Mouse (Mus musculus) spleen, adult 18-20 months (tissue): Measurements from ENCODE around the gene Neurog1.

Experiments
- DNase-seq, 2 experiments: peaks; one replicate each; pipeline ENCODE4 v3.0.0; 2022; ENCODE audit warnings: mixed read lengths in 2 of 2

Neurog1 gene

DNA sequence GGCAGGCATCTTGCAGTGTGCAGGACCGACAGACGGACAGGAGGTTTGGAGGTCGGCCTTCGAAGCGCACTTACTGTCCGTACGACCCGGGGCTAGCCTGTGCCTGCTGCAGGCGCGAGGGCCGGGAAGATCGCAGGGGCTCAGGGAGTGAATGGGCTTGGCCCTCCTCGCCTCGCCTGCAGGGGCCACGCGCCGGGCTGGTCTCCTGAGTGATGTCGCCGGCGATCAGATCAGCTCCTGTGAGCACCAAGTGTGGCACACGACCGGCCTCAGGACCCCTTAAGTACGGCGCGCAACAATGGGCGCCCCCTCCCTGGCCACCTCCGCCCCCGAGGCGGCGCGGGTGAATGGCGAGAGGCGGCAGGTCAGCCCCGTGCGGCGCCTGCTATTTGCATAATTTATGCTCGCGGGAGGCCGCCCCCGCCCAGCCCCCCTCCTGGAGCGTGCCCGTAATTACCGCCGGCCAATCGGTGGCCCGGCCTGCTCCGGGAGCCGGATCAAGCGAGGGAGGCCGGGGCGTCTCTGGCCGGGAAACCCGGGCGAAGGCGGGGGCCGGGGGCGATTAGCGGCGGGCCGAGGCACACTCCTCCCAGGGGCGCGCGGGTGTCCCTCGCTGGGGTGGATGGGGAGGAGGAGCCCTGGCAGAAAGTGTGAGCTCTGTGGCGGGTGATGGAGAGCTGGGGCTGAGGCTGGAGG, at the start of gene Neurog1:
Neurog1 (minus strand) TSS at position 240 of the 696 bp plus-strand sequence.
- DNase-seq, result no peak

GRCm38 (mm10) chr13:56299336-56299735, 47.4 kb upstream of the Neurog1 start:
- no peak for DNase-seq

- DNase-seq, result no peak
These were observed 44.7 kb upstream of the Neurog1 start for GRCm38 (mm10) chr13:56296659-56297020.

DNA sequence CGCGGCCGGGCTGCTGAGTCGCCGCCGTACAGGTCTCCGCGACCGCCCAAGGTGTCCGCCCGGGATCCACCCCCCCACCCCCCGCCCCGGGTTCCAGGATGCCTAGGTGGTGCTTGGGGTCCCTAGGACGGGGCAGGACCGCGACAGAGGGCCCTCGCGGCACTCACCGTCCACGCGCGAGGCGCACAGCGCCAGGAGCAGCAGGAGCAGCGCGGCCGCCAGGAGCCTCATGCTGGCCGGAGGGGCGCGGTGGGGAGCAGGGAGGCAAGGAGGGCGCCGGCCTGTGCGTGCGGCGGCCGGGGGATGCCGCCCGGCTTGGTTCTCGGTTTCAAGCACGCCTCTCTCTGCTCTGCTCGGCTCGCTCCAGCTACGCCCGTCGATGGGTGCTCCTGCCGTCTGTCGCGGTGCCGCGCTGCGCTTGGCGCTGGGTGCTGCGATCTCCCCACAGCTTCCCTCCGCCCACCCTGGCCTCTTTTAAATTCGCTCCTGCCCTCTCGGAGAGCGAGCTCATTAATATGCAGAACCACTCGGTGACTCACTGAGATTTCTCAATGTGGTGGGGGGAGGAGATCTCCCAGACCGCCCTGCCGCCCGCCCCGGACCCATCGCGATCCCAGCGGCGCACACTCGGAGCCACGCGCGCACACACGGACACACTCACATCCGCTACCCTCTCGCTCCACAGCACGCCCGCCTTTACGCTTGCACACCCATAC, 44.1 kb upstream of the Neurog1 start, which contains the start of gene Cxcl14:
Cxcl14 (minus strand) TSS at position 609 of the 716 bp plus-strand sequence.
- no peak for DNase-seq

DNA sequence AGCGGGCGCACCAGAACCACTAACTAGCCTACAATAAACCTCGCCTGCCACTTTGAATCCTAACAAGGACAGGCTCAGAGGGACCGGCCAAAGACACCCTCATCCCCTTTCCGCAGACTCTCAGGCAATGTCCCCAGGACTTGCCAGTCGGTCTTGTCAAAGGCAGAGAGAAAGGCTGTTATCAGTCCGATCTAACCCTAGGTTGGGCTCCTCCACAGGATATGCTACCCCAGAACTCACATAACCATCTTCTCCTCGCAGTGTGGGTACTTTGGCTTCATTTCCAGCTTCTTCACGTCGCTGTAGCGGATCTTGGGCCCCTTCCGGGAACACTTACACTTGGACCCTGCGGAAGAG, 43.6 kb upstream of the Neurog1 start:
- no peak for DNase-seq

- DNase-seq, result no peak
These were observed 42.9 kb upstream of the Neurog1 start for GRCm38 (mm10) chr13:56294908-56295307.

GRCm38 (mm10) chr13:56289998-56290397, 38.0 kb upstream of the Neurog1 start:
- DNase-seq, result no peak

- DNase-seq, result no peak
These were observed 37.3 kb upstream of the Neurog1 start for GRCm38 (mm10) chr13:56289261-56289660.

GRCm38 (mm10) chr13:56288601-56289000, 36.6 kb upstream of the Neurog1 start:
- DNase-seq, result no peak

DNA sequence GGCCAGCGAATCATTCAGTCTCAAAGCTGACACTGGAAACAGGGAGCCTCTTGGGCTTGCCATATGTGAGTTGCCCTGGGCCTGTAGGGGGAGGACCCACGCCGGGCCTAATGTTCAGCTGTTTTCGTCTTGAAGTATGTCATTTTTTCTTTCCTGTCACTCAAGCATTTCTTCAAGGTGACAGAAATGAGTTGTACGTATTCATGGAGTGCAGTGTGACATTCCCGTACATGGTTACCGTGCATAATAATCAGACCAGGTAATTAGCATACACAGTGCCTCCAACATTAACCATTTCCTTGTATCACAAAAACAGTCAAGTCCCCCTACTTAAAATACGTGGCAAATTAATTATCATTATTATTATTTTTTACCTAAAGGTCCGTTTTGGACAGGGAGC, 35.1 kb upstream of the Neurog1 start:
- DNase-seq, result no peak

DNA sequence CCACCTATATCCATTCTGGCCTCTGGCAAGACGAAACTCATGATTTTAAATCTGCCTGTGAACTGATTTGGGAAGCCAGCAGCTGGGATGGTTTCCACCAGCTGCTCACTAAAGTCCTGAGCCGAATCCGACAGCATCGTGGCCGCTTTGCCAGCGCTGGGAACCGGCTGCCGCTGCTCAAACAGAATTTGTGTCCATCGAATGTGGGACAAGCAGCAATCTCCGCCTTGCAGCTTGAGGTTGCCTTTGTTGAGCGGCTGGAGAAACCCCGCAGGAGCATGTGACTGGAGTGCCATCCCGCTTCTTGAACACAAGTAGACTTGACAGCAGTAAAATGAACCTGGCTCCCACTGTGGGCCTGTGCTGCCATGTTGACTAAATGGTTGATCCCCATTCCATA, 31.4 kb upstream of the Neurog1 start:
- DNase-seq, result no peak

- DNase-seq, result no peak
These were observed 28.4 kb upstream of the Neurog1 start for GRCm38 (mm10) chr13:56280356-56280755.

GRCm38 (mm10) chr13:56279439-56279838, 27.5 kb upstream of the Neurog1 start:
- DNase-seq, result peak in 1 of 2 experiments; percentile 46

- no peak for DNase-seq
These were observed 23.2 kb upstream of the Neurog1 start for GRCm38 (mm10) chr13:56275171-56275570.

- no peak for DNase-seq
These were observed 18.2 kb upstream of the Neurog1 start for GRCm38 (mm10) chr13:56270124-56270523.

GRCm38 (mm10) chr13:56267396-56267795, 15.4 kb upstream of the Neurog1 start:
- no peak for DNase-seq

DNA sequence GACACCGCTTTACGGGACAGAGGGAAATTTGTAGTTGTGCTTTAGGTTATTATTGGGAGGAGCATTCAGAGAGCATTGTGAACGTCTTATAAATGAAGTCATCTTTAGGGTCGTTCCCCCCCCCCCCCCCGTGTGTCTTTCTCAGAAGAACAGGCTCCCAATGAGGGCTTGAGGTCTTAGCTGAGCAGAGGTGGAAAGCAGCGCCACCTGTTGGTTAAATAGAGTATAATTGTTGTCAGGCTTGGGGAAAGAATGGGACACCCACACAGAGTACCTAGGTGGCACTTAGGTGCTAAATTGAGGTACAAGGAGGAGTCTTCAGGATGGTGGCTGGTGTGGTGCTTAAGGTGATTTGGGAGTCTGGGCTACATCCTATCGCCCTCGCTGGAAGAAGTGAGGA, 14.5 kb upstream of the Neurog1 start:
- no peak for DNase-seq

- no peak for DNase-seq
These were observed 13.7 kb upstream of the Neurog1 start for GRCm38 (mm10) chr13:56265661-56266060.

- DNase-seq, result no peak
These were observed 10.3 kb upstream of the Neurog1 start for GRCm38 (mm10) chr13:56262269-56262668.

DNA sequence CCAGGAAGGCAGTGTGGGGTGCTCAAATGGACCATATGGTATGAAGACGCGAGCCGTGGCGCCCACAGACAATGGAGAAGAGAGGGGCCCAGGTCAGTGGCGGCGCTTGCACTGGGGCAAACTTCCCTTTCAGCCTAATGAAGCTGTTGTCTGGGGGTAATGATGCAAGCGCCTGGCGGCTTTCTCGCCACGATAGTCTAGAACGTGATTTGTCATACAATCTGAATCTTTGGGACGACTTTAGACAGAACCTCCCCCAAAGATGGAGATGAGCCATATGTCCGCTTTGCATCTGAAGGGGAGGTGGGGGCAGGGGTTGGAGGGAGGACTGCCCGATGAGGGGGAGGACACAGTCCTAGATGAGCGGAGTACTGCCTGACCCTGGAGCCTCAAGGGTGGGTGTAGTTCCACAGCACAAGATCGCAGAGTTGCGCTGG, 8.4 kb upstream of the Neurog1 start:
- no peak for DNase-seq

- DNase-seq, result no peak
These were observed 7.9 kb upstream of the Neurog1 start for GRCm38 (mm10) chr13:56259926-56260250.

DNA sequence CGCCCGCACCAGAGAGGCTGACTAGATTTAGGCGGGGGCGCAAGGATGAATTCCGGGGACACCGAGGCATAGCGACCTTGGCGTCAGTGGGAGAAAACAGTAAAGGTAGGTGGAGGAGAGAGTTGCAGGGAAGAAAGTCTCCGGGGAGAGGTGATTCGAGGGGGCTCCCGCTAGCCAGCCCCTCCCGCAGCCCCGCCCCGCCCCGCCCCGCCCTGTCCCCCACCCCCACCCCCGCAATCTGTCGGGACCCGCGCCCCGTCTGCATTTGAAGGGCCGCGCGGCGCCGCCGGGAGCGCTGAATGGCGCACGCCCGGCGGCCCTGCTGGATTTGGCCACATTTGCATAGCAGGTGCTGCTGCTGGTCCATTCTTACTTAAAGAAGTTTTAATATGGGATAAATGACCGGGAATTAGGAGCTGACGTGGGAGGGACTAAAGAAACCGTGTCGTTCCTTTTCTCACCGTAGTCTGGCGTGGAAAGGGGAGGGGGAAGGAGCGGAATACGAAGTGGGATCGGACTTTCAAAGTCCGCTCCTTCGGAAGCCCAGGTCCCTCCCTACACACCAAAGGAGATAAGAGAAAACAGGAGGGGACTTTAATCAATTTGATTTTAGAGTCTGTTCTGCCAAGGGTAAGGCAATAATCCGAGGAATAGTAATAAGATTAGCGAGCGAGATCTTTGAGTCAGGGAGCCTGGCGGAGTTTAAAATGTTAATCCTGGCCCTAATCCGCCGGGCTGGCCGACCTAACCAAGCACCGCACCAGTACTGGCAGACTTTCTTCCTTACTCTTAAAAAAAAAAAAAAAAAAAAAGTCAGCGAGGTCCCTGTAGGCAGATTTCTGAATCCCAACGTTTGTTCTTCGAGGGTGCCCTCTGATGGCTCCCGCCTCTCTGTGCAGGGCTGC, 7.3 kb upstream of the Neurog1 start:
- DNase-seq, result no peak

- DNase-seq, result no peak
These were observed 6.4 kb upstream of the Neurog1 start for GRCm38 (mm10) chr13:56258196-56259020.
